Mouse (Mus musculus) layer of hippocampus, adult 8-10 months (tissue): ENCODE measurements around the gene Oxsr1. TPM values are rescaled to one million over a fixed set of nuclear protein-coding genes. Genes with fewer than 3 reads are reported as not detected.
"Not testable (repeated sequence)": the region's sequence is repeated elsewhere in the genome, so short reads cannot be mapped to it uniquely, and the experiment has no call there.

Experiments used
- DNase-seq, 2 experiments: peaks; one replicate each; pipeline ENCODE4 v3.0.0; 2022; ENCODE audit warnings: low spot score in 2 of 2
- total RNA-seq, 4 experiments: library from RNA; stranded (reverse); gene quantifications; 2 replicates each; pipeline ENCODE4 v1.2.4; 2022

Gene Oxsr1
- total RNA-seq, 4 experiments from 2014 or later = 33.8 to 37.9 (median 35.9) TPM

GRCm38 (mm10) chr9:119220249-119220648, 102.0 kb downstream of the Oxsr1 start:
- DNase-seq = no peak

GRCm38 (mm10) chr9:119219667-119220066, 102.6 kb downstream of the Oxsr1 start:
- no peak for DNase-seq

DNA sequence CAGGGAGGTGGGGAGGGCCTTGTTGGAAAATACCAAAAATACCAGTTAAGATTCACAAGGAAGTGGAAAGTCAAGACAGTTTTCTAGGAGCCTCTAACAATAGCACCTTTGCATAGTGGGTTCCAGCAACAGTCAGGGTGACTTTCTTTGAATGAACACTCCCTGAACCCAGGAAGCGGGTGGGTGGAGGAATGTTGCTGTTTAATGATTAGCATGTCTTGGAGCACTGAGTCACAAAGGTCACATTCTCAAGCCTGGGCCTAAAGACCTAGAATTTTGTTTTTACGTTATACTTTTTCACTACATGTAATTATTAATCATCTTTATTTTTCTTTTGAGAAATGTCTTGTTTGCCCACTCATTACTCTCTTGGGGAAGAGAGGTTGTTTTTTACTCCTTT, 106.9 kb downstream of the Oxsr1 start:
- not testable (repeated sequence) for DNase-seq

DNA sequence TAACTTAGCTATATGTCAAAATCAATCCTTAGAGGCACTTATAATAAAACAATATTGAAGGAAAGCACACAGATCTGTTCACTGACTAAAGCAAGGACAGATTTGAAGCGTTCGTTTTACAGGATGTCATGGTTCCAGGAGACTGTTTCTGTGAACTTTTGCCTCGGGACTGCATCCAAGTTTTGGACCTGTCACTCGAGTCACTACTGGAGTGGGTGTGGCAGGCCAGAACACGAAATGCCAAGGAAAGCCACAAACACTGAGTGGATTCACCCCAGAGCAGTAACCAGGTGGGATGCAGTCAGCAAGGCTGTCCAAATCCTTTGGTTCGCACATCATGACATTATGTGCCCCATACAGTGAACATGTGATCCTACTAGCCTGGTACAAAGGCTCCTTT, 107.6 kb downstream of the Oxsr1 start:
- no peak for DNase-seq

DNA sequence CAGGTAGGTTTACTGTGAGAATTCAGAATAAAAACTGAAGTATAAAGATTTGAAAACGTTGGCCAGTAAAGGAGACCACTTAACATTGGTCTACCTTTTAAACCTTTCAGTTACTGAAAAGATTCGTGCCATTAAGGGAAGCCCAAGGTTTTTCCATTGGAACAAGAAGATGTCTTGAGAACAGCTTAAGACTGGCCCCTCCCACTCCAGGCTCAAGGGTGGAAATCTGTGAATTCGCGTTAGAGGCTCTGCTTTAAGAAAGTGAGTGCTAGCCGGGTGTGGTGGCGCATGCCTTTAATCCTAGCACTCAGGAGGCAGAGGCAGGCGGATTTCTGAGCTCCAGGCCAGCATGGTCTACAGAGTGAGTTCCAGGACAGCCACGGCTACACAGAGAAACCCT, 109.2 kb downstream of the Oxsr1 start:
- DNase-seq = no peak

DNA sequence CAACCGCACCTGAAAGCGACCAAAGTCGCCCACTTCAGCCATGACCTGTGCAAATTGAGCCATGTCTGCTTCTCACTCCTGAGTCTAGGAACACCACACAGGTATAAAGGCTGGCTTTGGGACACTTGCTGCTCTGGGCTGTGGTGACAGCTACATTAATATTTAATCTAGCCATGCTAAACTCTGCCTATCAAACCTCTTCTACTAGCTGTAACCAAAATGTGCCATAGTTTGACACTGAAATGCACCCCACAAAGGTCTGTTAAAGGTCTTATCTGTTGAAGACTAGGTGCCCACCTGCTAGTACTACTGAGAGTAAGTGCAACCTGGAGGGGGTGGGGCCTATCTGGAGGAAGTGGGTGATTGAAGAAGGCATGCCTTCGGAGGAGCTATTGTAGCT, 113.2 kb downstream of the Oxsr1 start, which contains the start of gene Slc22a13:
Gene Slc22a13 (minus strand): TSS at position 101 of the 400 bp plus-strand sequence.
- no peak for DNase-seq

GRCm38 (mm10) chr9:119207113-119207512, 115.1 kb downstream of the Oxsr1 start:
- DNase-seq = no peak

- DNase-seq = no peak
Observed at GRCm38 (mm10) chr9:119206666-119207065, 115.6 kb downstream of the Oxsr1 start.

GRCm38 (mm10) chr9:119205756-119206155, 116.5 kb downstream of the Oxsr1 start:
- no peak for DNase-seq

DNA sequence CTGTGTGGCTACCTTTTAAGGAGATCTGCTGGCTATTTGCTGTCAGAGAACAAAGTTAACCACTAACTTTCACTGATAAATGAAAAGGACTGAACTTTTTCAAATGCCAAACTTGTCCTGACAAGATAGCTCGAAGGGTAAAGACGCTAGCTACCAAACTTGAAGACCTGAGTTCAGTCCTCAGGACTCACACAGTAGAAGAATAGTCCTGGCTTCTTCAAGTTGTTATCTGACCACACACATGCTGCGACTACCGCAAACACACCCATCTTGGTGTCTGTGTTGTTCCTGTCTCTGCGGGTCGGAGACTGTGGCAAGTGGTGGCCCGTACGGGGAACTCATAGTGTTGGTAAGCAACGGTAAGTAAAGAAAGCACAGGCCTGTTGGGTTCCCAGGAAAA, 118.6 kb downstream of the Oxsr1 start:
- DNase-seq = no peak

DNA sequence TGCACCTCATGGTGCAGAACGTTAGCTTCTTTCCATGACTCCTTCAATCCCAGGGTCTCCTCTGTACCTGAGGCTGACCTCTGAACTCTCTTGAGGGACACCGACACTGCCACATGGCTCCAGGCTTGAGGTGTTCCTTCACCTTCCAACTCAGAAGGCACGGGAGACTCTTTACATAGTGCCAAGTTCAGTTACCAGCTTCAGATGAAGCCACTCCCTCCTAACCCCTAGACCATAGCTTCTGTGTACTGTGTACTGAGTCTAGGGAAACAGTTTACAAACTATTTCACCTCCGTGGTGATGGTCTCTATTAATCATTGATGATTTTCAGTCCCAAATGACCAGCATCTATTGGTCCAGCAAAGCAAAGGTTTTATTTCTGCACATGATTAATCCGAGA, 120.6 kb downstream of the Oxsr1 start:
- no peak for DNase-seq

DNA sequence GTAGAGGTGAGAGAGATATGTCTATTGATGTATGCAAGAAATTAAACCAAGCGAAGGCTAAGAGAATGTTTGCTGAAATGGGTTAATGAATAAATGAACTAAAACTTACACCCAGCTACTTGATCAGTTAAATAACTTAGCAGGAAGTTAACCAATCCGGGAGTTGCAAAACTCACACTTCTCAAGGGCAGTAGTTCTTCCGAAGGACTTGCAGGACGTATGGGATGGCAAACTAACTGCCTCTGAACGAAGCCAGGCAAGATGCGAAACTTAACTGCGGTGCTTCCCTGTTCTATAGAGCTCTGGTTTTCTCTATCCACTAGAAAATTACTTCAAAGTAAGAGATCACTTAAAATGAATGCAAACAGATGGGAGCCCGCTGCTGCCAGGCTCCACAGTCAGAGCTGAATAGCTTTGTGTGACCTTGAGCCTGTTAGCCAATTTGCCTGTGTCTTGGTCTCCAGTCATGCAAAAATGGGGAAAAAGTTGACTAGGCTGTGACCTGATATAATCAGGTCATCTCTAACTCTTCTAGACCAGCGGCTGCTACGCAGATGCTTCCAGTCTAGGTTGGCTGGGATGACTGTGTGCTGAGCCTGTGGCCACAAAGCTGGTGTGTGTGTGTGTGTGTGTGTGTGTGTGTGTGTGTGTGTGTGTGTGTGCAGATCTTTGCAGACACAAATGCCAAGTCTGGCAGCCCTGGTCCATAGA, 122.9 kb downstream of the Oxsr1 start:
- no peak for DNase-seq

DNA sequence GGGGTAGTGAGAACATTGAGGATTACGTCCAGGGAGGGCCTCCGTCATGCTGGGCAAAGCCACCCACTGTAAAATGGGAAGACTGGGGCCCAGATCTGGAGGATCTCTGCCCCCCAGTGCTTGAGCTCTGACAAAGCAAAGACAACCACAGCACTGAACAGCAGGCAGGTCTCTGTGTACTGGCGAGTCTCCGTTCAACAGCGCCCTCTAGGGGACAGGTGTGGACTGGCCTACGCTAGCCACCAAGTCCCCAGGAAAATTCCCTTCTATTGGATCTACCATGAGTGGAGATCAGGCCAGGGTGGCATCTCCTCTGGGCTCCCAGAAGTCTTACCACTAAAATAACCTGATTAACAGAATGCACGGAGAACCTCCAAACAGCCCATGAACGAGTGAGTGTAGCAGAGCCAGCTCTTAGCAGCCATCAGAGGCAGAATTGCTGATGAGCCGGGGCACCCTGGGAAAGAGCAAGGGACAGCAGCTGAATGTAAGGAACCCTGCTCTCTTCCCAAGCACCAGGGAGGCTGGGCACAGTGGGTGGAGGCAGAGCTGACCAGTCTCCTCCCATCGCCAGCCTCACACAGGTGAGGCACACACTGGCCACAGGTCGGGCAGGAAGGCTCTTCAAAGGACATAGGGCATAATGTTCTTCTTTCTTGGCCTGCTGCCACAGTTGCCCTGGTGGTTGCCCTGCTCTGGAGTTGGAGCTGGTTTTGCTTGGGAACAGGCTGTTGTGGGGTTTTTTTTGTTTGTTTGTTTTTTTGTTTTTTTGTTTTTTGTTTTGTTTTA, 129.8 kb downstream of the Oxsr1 start:
- DNase-seq = peak in 1 of 2 experiments; percentile 21

Other genes with a start within 250 kb of the Oxsr1 start
- gene Plcd1, start 228.9 kb downstream of the Oxsr1 start, total RNA-seq = 10 to 100 TPM in 3 of 4 experiments, 1 to 10 TPM in 1; 9.7 to 13.7 (median 12.2) TPM
- gene Dlec1, start 219.9 kb downstream of the Oxsr1 start, total RNA-seq = 10 to 100 TPM in 1 of 4 experiments, 1 to 10 TPM in 3; 2.9 to 10.3 (median 3.9) TPM
- gene Acaa1b, start 165.3 kb downstream of the Oxsr1 start, total RNA-seq = 1 to 10 TPM in 3 of 4 experiments, under 1 TPM in 1; 1.00 to 2.0 (median 1.5) TPM
- not detected for gene Gm47289, start 163.3 kb downstream of the Oxsr1 start, total RNA-seq
- gene Slc22a13, start 113.3 kb downstream of the Oxsr1 start, total RNA-seq = not detected
- 10 to 100 TPM; 63.2 to 84.2 (median 72.6) TPM for gene Acaa1a, start 17.2 kb upstream of the Oxsr1 start, total RNA-seq
- gene Myd88, start 19.0 kb upstream of the Oxsr1 start, total RNA-seq = 10 to 100 TPM in 1 of 4 experiments, 1 to 10 TPM in 3; 5.7 to 11.3 (median 8.1) TPM
- gene Xylb, start 35.0 kb upstream of the Oxsr1 start, total RNA-seq = 1 to 10 TPM; 4.8 to 7.5 (median 5.5) TPM
- under 1 TPM in 1 of 4 experiments, not detected in 3; 0.20 TPM for gene Slc22a14, start 43.1 kb upstream of the Oxsr1 start, total RNA-seq
- gene Acvr2b, start 79.7 kb upstream of the Oxsr1 start, total RNA-seq = 10 to 100 TPM; 10.6 to 14.9 (median 13.3) TPM
- 10 to 100 TPM; 17.2 to 24.9 (median 19.0) TPM for gene Exog, start 122.5 kb upstream of the Oxsr1 start, total RNA-seq